Mouse (Mus musculus): ENCODE measurements around the gene Cend1. TPM values are rescaled to one million over a fixed set of nuclear protein-coding genes. Genes with fewer than 3 reads are reported as not detected.

Cend1 gene
- polyA plus RNA-seq (2015; fragmentation: Nextera tagmentation; extraction: Ambion mirVana): 5.1 and 5.2 TPM in 2 replicates

GRCm38 (mm10) chr7:141429310-141429709 is at the start of gene Cend1:
Gene Cend1, minus strand, starts transcription at chr7:141429491.
- peak; percentile 78 for ATAC-seq (ENCODE audit: low FRiP score, low read depth)
- peak within 1 kb of the TSS; percentile 56 for H3K9ac ChIP-seq
- peak within 1 kb of the TSS; percentile 62 for H3K4me2 ChIP-seq (replicated peaks)
- peak within 1 kb of the TSS; percentile 36 for H3K4me3 ChIP-seq
- H3K27ac ChIP-seq: 0 out of 2 replicates have a peak within 1 kb of the TSS, but pooled peaks have one; percentile 22
- no peaks in the 10 kb centered on the region for H3K27me3 ChIP-seq
- H3K4me1 ChIP-seq: peaks cover 32% of the 10 kb centered on the region
- 4% methylated on average over 19 of the region's 19 CpGs for WGBS
- H3K9me3 ChIP-seq: no peaks in the 10 kb centered on the region
- H3K36me3 ChIP-seq: peaks cover 40% of the 10 kb centered on the region

DNA sequence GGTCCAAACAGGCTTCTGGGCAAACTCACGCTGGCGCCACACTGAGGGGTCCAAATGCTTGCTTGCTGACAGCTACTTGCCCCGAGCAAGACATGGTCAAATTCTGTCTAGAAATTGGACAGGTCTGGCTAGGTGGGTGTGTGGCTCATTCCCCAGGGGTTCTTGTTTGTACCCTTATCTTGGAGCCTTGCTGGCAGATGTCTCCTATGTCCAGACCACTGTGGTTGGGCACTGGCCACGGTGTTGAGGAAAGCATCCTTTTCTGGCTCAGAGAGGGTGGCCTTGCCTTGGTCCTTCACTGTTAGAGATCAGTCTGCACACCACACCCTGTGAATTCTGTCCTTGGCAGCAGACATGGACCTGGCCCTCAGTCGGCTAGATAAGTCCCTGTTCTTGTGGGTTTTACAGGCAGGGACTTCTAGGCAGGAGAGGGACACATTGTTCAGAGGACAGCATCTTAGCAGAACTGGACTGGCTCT is 49.0 kb upstream of the Cend1 start:
- no peak for ATAC-seq (ENCODE audit: low FRiP score, low read depth)
- Histone ChIP-seq H3K9ac (peak overlapping the region; percentile 45; the same call in 1 of the 2 replicates), H3K9me3 (no peaks in the 10 kb centered on the region), H3K36me3 (no peaks in the 10 kb centered on the region), H3K27ac (peak overlapping the region; percentile 92), H3K4me1 (peaks cover 64% of the 10 kb centered on the region), H3K4me3 (no peak overlapping the region), H3K4me2 (replicated peaks) (peak overlapping the region; percentile 95), H3K27me3 (peaks cover 28% of the 10 kb centered on the region)
- WGBS: 71% methylated on average over 5 of the region's 5 CpGs

DNA sequence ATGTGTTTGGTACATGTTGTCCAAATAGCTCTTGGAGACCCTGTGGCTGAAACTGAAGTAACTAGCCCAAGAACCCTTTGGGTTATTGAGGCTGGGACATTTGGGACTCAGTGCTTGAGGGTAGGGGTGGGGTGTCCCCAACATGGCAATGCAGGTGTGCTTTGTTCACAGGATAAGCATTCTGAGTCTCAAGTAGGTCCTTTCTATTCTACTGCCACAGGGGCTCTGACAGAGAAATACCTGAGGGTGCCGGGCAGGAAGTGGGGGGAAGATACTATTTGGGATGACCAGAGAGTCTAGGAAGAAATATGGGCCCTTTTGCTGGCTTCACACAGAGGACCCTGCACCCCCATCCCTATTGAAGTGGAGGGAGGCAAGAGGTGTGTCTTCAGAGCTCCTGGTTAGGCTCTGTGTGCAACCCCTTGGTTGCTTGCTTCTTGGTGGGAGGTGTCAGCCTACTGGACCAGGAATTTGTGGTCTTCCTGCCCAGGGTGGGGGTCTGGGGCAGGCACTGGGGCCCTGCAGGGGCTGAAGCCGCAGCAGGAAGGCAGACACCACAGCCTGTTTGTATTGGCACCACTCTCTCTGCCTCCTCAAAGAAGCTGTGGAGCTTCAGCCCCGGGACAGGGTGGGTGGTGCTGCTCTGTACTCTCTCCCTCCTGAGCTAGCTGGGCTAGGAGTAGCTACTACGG is 48.4 kb upstream of the Cend1 start:
- H3K27ac ChIP-seq: peak overlapping the region; percentile 92
- peak overlapping the region; percentile 95 for H3K4me2 ChIP-seq (replicated peaks)
- peaks cover 63% of the 10 kb centered on the region for H3K4me1 ChIP-seq
- peaks cover 22% of the 10 kb centered on the region for H3K27me3 ChIP-seq
- H3K9me3 ChIP-seq: no peaks in the 10 kb centered on the region
- H3K4me3 ChIP-seq: peak overlapping the region; percentile 78; the same call in 1 of the 2 replicates
- ATAC-seq (ENCODE audit: low FRiP score, low read depth): peak; percentile 6; the same call in 1 of the 2 replicates
- peaks cover 2% of the 10 kb centered on the region for H3K36me3 ChIP-seq
- WGBS: 53% methylated on average over 4 of the region's 4 CpGs
- peak overlapping the region; percentile 45; the same call in 1 of the 2 replicates for H3K9ac ChIP-seq

DNA sequence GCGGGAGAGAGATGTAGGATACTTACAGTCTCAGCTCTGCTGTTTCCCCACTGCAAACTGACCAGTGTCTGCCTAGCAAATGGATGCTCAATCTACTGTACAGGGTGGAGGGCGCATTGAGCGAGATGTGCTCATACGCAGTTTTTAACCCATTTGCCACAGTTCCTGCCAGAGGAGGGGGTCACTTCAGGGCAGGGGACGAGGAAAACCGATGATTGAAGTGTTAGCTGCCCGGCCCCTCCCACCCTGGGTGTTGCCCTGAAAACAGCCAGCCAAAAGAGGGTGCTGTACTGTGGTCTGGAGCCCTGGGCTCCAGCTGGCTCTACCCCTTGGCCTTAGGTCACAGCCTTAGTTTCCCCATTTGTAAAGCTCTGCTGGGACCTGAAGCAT is 47.7 kb upstream of the Cend1 start:
- H3K4me1 ChIP-seq: peaks cover 56% of the 10 kb centered on the region
- 12% methylated on average over 7 of the region's 7 CpGs for WGBS
- peak overlapping the region; percentile 78 for H3K4me3 ChIP-seq
- no peak for ATAC-seq (ENCODE audit: low FRiP score, low read depth)
- peak overlapping the region; percentile 81 for H3K9ac ChIP-seq
- peak overlapping the region; percentile 92 for H3K27ac ChIP-seq
- H3K36me3 ChIP-seq: peaks cover 10% of the 10 kb centered on the region
- H3K9me3 ChIP-seq: no peaks in the 10 kb centered on the region
- H3K4me2 ChIP-seq (replicated peaks): peak overlapping the region; percentile 95
- H3K27me3 ChIP-seq: peaks cover 15% of the 10 kb centered on the region

GRCm38 (mm10) chr7:141476226-141476980 is 47.1 kb upstream of the Cend1 start:
- Histone ChIP-seq H3K4me1 (peaks cover 50% of the 10 kb centered on the region), H3K9me3 (no peaks in the 10 kb centered on the region), H3K27ac (peak overlapping the region; percentile 92), H3K27me3 (peaks cover 9% of the 10 kb centered on the region; the same call in 1 of the 2 replicates), H3K4me2 (replicated peaks) (peak overlapping the region; percentile 95), H3K4me3 (peak overlapping the region; percentile 78), H3K9ac (peak overlapping the region; percentile 81), H3K36me3 (peaks cover 14% of the 10 kb centered on the region)
- 2% methylated on average over 9 of the region's 17 CpGs for WGBS
- ATAC-seq (ENCODE audit: low FRiP score, low read depth): peak; percentile 66

DNA sequence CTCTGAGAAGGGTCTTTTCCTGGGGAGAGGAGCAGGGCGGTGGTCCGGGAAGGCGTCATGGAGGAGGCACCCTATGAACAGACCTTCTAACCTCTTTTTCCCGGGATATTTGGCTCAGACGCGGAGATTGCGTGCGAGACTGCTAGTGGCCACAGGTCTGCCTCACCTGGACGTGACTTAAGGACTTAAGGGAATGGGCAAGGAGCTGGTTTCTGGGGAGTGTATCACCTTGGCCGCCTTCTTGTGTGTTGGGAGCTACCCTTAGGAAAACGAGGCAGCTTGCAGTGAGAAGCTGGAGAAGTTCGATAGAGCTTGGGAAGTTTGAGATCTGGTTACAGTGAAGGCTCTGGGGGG is 46.5 kb upstream of the Cend1 start:
- Histone ChIP-seq H3K27ac (peak overlapping the region; percentile 92), H3K36me3 (peaks cover 20% of the 10 kb centered on the region), H3K4me3 (peak overlapping the region; percentile 78), H3K4me1 (peaks cover 44% of the 10 kb centered on the region), H3K9ac (peak overlapping the region; percentile 81), H3K9me3 (no peaks in the 10 kb centered on the region), H3K27me3 (0 out of 2 replicates have a peak, but pooled peaks cover 3% of the 10 kb centered on the region), H3K4me2 (replicated peaks) (peak overlapping the region; percentile 95)
- under 1% methylated on average over 12 of the region's 12 CpGs for WGBS
- no peak for ATAC-seq (ENCODE audit: low FRiP score, low read depth)

GRCm38 (mm10) chr7:141475011-141475804 is 45.9 kb upstream of the Cend1 start, which contains the start of the genes Polr2l and Tspan4:
Gene Polr2l, minus strand, starts transcription at chr7:141475132.
Gene Tspan4, plus strand, starts transcription at chr7:141475240.
- H3K27me3 ChIP-seq: no peaks in the 10 kb centered on the region
- H3K4me1 ChIP-seq: peaks cover 44% of the 10 kb centered on the region
- peak within 1 kb of the TSS; percentile 81 for H3K9ac ChIP-seq
- peak; percentile 74 for ATAC-seq (ENCODE audit: low FRiP score, low read depth)
- H3K4me2 ChIP-seq (replicated peaks): peak within 1 kb of the TSS; percentile 95
- under 1% methylated on average over 87 of the region's 87 CpGs for WGBS
- no peaks in the 10 kb centered on the region for H3K9me3 ChIP-seq
- peaks cover 26% of the 10 kb centered on the region for H3K36me3 ChIP-seq
- peak within 1 kb of the TSS; percentile 92 for H3K27ac ChIP-seq
- peak within 1 kb of the TSS; percentile 78 for H3K4me3 ChIP-seq

- Histone ChIP-seq H3K9me3 (no peaks in the 10 kb centered on the region), H3K4me2 (replicated peaks) (peak overlapping the region; percentile 95), H3K4me3 (peak overlapping the region; percentile 78), H3K4me1 (peaks cover 50% of the 10 kb centered on the region), H3K27ac (no peak overlapping the region), H3K9ac (peak overlapping the region; percentile 81), H3K36me3 (peaks cover 36% of the 10 kb centered on the region), H3K27me3 (no peaks in the 10 kb centered on the region)
- ATAC-seq (ENCODE audit: low FRiP score, low read depth): no peak
- WGBS: 4% methylated on average over 5 of the region's 5 CpGs
Observed at GRCm38 (mm10) chr7:141474160-141474559, 44.9 kb upstream of the Cend1 start.

GRCm38 (mm10) chr7:141472763-141473162 is 43.5 kb upstream of the Cend1 start:
- H3K9ac ChIP-seq: no peak overlapping the region
- H3K4me3 ChIP-seq: no peak overlapping the region
- H3K9me3 ChIP-seq: no peaks in the 10 kb centered on the region
- no peak overlapping the region for H3K4me2 ChIP-seq (replicated peaks)
- no peaks in the 10 kb centered on the region for H3K27me3 ChIP-seq
- no peak for ATAC-seq (ENCODE audit: low FRiP score, low read depth)
- WGBS: 83% methylated on average over 6 of the region's 6 CpGs
- H3K27ac ChIP-seq: no peak overlapping the region
- H3K4me1 ChIP-seq: peaks cover 56% of the 10 kb centered on the region
- H3K36me3 ChIP-seq: peaks cover 38% of the 10 kb centered on the region

DNA sequence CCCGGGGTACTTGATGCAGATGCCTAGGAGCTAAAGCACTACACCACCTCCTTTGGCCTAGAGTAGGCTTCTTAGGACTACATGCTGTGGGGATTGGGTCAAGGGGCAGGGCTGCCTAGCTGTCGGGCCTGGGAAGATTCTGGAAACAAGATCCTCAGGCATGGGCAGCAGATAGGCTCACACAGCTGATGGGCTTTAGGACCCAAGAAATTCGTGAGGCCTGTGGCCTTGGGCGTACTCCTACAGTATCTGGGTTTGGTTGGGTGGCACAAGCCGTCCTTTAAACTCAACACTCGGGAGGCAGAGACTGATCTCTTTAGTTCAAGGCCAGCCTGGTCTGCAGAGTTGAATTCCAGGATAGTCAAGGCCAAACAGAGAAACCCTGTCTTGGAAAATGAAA is 42.9 kb upstream of the Cend1 start:
- WGBS: 78% methylated on average over 6 of the region's 6 CpGs
- peaks cover 38% of the 10 kb centered on the region for H3K36me3 ChIP-seq

DNA sequence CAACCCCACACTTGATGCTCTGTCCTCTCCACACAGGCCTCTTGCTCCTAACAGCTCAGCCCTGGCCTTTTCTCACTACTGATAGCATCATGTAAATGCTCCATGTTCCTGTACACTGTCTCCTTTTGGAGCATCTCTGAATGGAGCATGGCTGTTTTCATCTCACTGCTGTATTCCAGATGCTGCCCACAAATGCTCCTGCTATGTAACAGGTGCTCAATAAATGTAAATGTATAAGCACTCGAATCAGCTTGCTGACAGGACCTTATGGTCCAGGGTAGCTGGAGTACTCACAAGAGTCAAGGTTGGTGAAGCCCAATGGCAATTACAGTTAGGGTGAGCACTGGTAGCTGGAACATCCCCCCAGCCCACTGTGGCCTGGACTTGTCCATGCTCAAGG is 41.9 kb upstream of the Cend1 start:
- Histone ChIP-seq H3K27me3 (peaks cover 2% of the 10 kb centered on the region), H3K36me3 (peaks cover 38% of the 10 kb centered on the region), H3K4me3 (no peak overlapping the region), H3K27ac (no peak overlapping the region), H3K9me3 (no peaks in the 10 kb centered on the region), H3K4me1 (peaks cover 51% of the 10 kb centered on the region), H3K9ac (no peak overlapping the region), H3K4me2 (replicated peaks) (no peak overlapping the region)
- 78% methylated on average over 1 of the region's 1 CpGs for WGBS
- no peak for ATAC-seq (ENCODE audit: low FRiP score, low read depth)

More for the DNA sequence above, 42.9 kb upstream of the Cend1 start:
- no peak overlapping the region for H3K9ac ChIP-seq
- H3K27ac ChIP-seq: no peak overlapping the region
- ATAC-seq (ENCODE audit: low FRiP score, low read depth): no peak
- H3K4me2 ChIP-seq (replicated peaks): no peak overlapping the region
- H3K4me3 ChIP-seq: no peak overlapping the region
- peaks cover 52% of the 10 kb centered on the region for H3K4me1 ChIP-seq
- no peaks in the 10 kb centered on the region for H3K9me3 ChIP-seq
- H3K27me3 ChIP-seq: no peaks in the 10 kb centered on the region

Measured in limb, embryonic 13.5 days (tissue).